Mouse (Mus musculus) spleen, adult 2 months (tissue): ENCODE measurements around the gene Arhgap30.

Experiments used
- CTCF ChIP-seq: fragments of 200-500 bp; IDR thresholded peaks from 2 replicates; pipeline ENCODE4 v1.5.1; 2011; ENCODE audit warnings: mild to moderate bottlenecking, inconsistent platforms; ENCODE audit not compliant: insufficient read depth, insufficient read length, insufficient replicate concordance; ENCODE audit errors: extremely low read depth
- POLR2A ChIP-seq: fragments of 200-500 bp; IDR thresholded peaks from 2 replicates; pipeline ENCODE4 v1.6.1; 2011; ENCODE audit warnings: low read depth, low read length, inconsistent platforms

DNA sequence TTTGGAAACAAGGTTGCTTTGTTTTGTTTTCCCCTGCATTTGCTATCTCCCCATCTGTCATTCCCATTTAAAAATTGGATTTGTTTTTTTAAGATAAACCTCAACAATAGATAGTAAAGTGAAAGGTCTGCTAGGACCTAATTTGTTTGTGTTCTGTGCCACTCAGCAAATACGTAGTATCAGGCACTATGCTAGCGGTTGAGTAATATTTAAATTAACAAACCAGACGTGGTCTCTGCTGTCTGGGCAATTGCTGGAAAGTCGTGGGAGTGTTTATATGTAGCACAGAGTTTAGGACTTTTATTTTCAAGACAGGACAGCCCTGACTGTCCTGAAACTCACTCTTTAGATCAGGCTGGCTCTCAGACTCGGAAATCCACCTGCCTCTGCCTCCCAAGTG lies 63.8 kb downstream of the Arhgap30 start:
- TF ChIP-seq POLR2A (no peak), CTCF (no peak)
